Mouse (Mus musculus) hindbrain, embryonic 11.5 days (tissue): Measurements from ENCODE around the gene Gabpb2. TPM values are rescaled to one million over a fixed set of nuclear protein-coding genes. Genes with fewer than 3 reads are reported as not detected.

Experiments used
- ATAC-seq: fragments of 200-750 bp; cut with Nextera tagmentation; 2 replicates; pipeline ENCODE4 v1.8.0; 2017; ENCODE audit warnings: mild to moderate bottlenecking, moderate TSS enrichment, moderate library complexity; ENCODE audit not compliant: low FRiP score
- DNase-seq: peaks from one replicate; pipeline ENCODE4 v3.0.0-alpha.2; 2015; ENCODE audit warnings: low spot score
- H3K27ac ChIP-seq: fragments of 300-500 bp; sonication (generic); 2 replicates; pipeline ENCODE4 v1.5.1; 2014; ENCODE audit warnings: mild to moderate bottlenecking, low read depth, low read length
- H3K27me3 ChIP-seq: fragments of 300-500 bp; sonication (generic); 2 replicates; pipeline ENCODE4 v1.6.1; 2014; ENCODE audit warnings: mild to moderate bottlenecking, low read length, moderate library complexity, mixed read lengths; ENCODE audit not compliant: control insufficient read depth, insufficient read depth
- H3K36me3 ChIP-seq: fragments of 300-500 bp; sonication (generic); 2 replicates; pipeline ENCODE4 v1.6.1; 2014; ENCODE audit warnings: mild to moderate bottlenecking, low read length, moderate library complexity, mixed read lengths; ENCODE audit not compliant: control insufficient read depth, insufficient read depth
- H3K4me1 ChIP-seq: fragments of 300-500 bp; sonication (generic); replicated peaks from 2 replicates; pipeline ENCODE4 v1.6.1; 2014; ENCODE audit warnings: low read length, mixed read lengths; ENCODE audit not compliant: control insufficient read depth, insufficient read depth
- H3K4me2 ChIP-seq: fragments of 300-500 bp; sonication (generic); replicated peaks from 2 replicates; pipeline ENCODE4 v1.6.1; 2014; ENCODE audit warnings: mild to moderate bottlenecking, low read depth, low read length
- H3K4me3 ChIP-seq: fragments of 300-500 bp; sonication (generic); 2 replicates; pipeline ENCODE4 v1.5.1; 2014; ENCODE audit warnings: low read depth, low read length
- H3K9ac ChIP-seq: fragments of 300-500 bp; sonication (generic); 2 replicates; pipeline ENCODE4 v1.6.1; 2014; ENCODE audit warnings: low read depth, low read length
- H3K9me3 ChIP-seq: fragments of 300-500 bp; sonication (generic); 2 replicates; pipeline ENCODE4 v1.6.1; 2016; ENCODE audit warnings: low read length; ENCODE audit not compliant: control insufficient read depth
- WGBS: fragments of 180-500 bp; shearing (Covaris S2); extraction: QIAGEN DNeasy Blood & Tissue Kit; methylation state at CpG from one replicate; pipeline ENCODE4 v1.1.7; 2014; 5-methylcytosine and 5-hydroxymethylcytosine counted together
- polyA plus RNA-seq: library from polyadenylated mRNA; unstranded; fragments of >200 nt; fragmentation: Nextera tagmentation; extraction: Ambion mirVana; gene quantifications from 2 replicates; pipeline ENCODE4 v1.2.1, GENCODE M21; 2014

Gene Gabpb2
- polyA plus RNA-seq, 1 experiment from 2014 or later: 9.7 TPM

- Histone ChIP-seq H3K27ac (no peak overlapping the region), H3K9ac (no peak overlapping the region), H3K4me2 (no peak overlapping the region), H3K4me3 (no peak overlapping the region), H3K27me3 (no peaks in the 10 kb centered on the region), H3K36me3 (no peaks in the 10 kb centered on the region), H3K4me1 (no peaks in the 10 kb centered on the region), H3K9me3 (no peaks in the 10 kb centered on the region)
- ATAC-seq: no peak
- DNase-seq: no peak
- 67% methylated on average over 1 of the region's 1 CpGs for WGBS
Measured at GRCm38 (mm10) chr3:95247660-95248336, 30.1 kb upstream of the Gabpb2 start.

DNA sequence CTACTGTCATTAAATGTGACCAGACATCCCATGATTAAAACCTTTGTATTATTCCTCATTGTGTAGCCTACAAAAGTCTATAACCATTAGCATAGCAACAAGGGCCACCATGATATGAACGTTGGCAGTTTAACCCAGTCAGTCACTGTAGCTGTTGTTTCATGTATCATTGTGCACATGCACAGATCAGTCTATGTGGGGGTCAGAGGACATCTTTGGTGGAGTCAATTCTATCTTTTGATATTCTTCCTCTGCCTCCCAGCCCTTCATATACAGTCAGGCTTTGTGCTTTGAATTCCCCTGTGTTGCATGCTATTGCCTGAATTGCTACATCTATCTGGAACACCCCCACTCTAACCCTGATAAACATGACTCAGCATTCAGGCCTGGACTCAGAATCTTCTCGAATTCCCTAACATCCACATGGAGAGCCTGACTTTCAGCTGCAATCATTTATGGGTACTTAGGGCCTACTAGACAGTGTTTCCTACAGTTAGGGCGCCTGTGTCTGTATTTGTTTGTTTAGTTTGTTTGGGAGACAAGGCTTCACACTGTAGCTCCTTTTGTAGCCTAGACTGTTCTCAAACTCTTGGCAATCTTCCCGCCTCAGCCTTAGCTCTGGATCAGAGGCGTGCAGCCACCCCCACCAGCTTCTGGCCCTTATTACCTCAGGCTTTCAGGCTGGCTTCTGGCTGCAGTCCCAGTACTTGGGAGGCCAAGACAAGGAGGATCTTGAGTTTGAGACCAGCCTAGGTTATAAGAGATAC lies 28.9 kb upstream of the Gabpb2 start:
- H3K27me3 ChIP-seq: no peaks in the 10 kb centered on the region
- H3K4me2 ChIP-seq: no peak overlapping the region
- H3K27ac ChIP-seq: no peak overlapping the region
- no peak for ATAC-seq
- 85% methylated on average over 5 of the region's 5 CpGs for WGBS
- no peak for DNase-seq
- H3K9ac ChIP-seq: no peak overlapping the region
- no peak overlapping the region for H3K4me3 ChIP-seq
- no peaks in the 10 kb centered on the region for H3K4me1 ChIP-seq
- H3K36me3 ChIP-seq: no peaks in the 10 kb centered on the region
- no peaks in the 10 kb centered on the region for H3K9me3 ChIP-seq

DNA sequence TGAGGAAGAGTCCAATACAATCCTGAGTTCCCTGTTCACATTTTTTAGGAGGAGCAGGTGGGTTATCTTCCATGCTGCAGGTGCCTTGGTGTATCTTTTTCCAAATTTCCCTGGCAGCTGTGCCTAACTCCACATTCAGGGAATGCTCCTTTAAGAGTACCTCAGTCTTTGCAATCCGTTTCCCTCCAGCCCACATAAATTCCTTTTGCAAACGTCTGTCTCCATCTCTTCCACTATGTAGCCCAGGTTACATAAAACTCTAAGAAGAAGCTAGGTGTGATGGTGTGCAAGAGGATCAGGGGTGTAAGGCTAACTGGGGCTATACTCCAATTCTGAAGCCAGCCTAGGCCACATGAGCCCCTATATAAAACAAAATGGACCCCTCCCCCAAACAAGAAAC lies 25.4 kb upstream of the Gabpb2 start:
- Histone ChIP-seq H3K9me3 (no peaks in the 10 kb centered on the region), H3K27ac (no peak overlapping the region), H3K4me3 (no peak overlapping the region), H3K4me1 (no peaks in the 10 kb centered on the region), H3K36me3 (0 out of 2 replicates have a peak, but pooled peaks cover 2% of the 10 kb centered on the region), H3K9ac (no peak overlapping the region), H3K27me3 (no peaks in the 10 kb centered on the region), H3K4me2 (no peak overlapping the region)
- no peak for ATAC-seq
- no peak for DNase-seq
- 83% methylated on average over 2 of the region's 2 CpGs for WGBS

DNA sequence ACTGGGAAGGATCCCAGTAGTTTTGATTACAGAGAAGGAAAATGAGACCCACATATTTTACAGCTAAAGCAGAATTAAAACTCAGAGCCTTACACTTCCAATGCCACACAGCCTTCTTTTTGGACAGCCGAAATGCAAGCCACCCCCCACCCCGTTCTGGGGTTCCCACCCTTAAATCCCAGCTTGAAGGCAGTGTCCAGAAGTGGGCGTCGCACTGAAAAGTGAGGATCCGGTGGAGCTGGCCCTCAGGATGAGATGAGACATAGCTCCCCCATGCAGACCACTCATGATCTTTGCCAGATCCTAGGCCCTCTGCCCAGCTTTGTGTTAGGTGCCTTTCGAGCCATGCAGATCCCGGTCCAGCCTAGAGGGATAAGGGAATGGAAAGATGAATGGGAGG lies 23.8 kb upstream of the Gabpb2 start, which contains the start of gene Gm128:
Gene Gm128, minus strand, starts transcription at position 101 of the 400 bp plus-strand sequence.
- Histone ChIP-seq H3K27ac (no peak within 1 kb of the TSS), H3K4me1 (no peaks in the 10 kb centered on the region), H3K27me3 (no peaks in the 10 kb centered on the region), H3K4me3 (no peak within 1 kb of the TSS), H3K4me2 (no peak within 1 kb of the TSS), H3K9ac (no peak within 1 kb of the TSS), H3K36me3 (0 out of 2 replicates have a peak, but pooled peaks cover 11% of the 10 kb centered on the region), H3K9me3 (no peaks in the 10 kb centered on the region)
- WGBS: 75% methylated on average over 7 of the region's 7 CpGs
- no peak for ATAC-seq
- no peak for DNase-seq

GRCm38 (mm10) chr3:95240900-95241299 lies 23.2 kb upstream of the Gabpb2 start:
- Histone ChIP-seq H3K27ac (no peak overlapping the region), H3K4me1 (no peaks in the 10 kb centered on the region), H3K27me3 (no peaks in the 10 kb centered on the region), H3K4me2 (no peak overlapping the region), H3K9ac (no peak overlapping the region), H3K36me3 (0 out of 2 replicates have a peak, but pooled peaks cover 11% of the 10 kb centered on the region), H3K4me3 (no peak overlapping the region), H3K9me3 (no peaks in the 10 kb centered on the region)
- WGBS: 27% methylated on average over 16 of the region's 17 CpGs
- DNase-seq: no peak
- no peak for ATAC-seq

- H3K36me3 ChIP-seq: 0 out of 2 replicates have a peak, but pooled peaks cover 11% of the 10 kb centered on the region
- no peaks in the 10 kb centered on the region for H3K4me1 ChIP-seq
- DNase-seq (no peak), ATAC-seq (no peak)
- no peak overlapping the region for H3K27ac ChIP-seq
- no peaks in the 10 kb centered on the region for H3K27me3 ChIP-seq
- no peak overlapping the region for H3K9ac ChIP-seq
- H3K4me2 ChIP-seq: no peak overlapping the region
- H3K4me3 ChIP-seq: no peak overlapping the region
- 90% methylated on average over 12 of the region's 12 CpGs for WGBS
- no peaks in the 10 kb centered on the region for H3K9me3 ChIP-seq
Measured at GRCm38 (mm10) chr3:95239971-95240370, 22.3 kb upstream of the Gabpb2 start.

GRCm38 (mm10) chr3:95239022-95239421 lies 21.3 kb upstream of the Gabpb2 start:
- H3K4me2 ChIP-seq: no peak overlapping the region
- H3K36me3 ChIP-seq: 0 out of 2 replicates have a peak, but pooled peaks cover 15% of the 10 kb centered on the region
- H3K27ac ChIP-seq: no peak overlapping the region
- no peak overlapping the region for H3K4me3 ChIP-seq
- H3K9me3 ChIP-seq: no peaks in the 10 kb centered on the region
- 92% methylated on average over 6 of the region's 6 CpGs for WGBS
- no peak for ATAC-seq
- no peak for DNase-seq
- no peak overlapping the region for H3K9ac ChIP-seq
- no peaks in the 10 kb centered on the region for H3K27me3 ChIP-seq
- H3K4me1 ChIP-seq: no peaks in the 10 kb centered on the region

GRCm38 (mm10) chr3:95237541-95238099 lies 19.9 kb upstream of the Gabpb2 start:
- Histone ChIP-seq H3K36me3 (0 out of 2 replicates have a peak, but pooled peaks cover 17% of the 10 kb centered on the region), H3K9me3 (no peaks in the 10 kb centered on the region), H3K27ac (no peak overlapping the region), H3K4me1 (no peaks in the 10 kb centered on the region), H3K4me3 (no peak overlapping the region), H3K4me2 (no peak overlapping the region), H3K9ac (no peak overlapping the region), H3K27me3 (no peaks in the 10 kb centered on the region)
- WGBS: 92% methylated on average over 8 of the region's 8 CpGs
- no peak for DNase-seq
- no peak for ATAC-seq
